Mouse (Mus musculus) spleen, postnatal 14 days (tissue): ENCODE data around the gene Opcml.

Experiments
- DNase-seq, 2 experiments: peaks; one replicate each; pipeline ENCODE4 v3.0.0; 2021 to 2022; ENCODE audit warnings: low spot score in 2 of 2

The Opcml gene

GRCm38 (mm10) chr9:27998767-27999166 is 208.2 kb downstream of the Opcml start:
- DNase-seq = no peak

GRCm38 (mm10) chr9:28003131-28003530 is 212.6 kb downstream of the Opcml start:
- no peak for DNase-seq

- DNase-seq = no peak
These were observed 220.9 kb downstream of the Opcml start for GRCm38 (mm10) chr9:28011483-28011882.

DNA sequence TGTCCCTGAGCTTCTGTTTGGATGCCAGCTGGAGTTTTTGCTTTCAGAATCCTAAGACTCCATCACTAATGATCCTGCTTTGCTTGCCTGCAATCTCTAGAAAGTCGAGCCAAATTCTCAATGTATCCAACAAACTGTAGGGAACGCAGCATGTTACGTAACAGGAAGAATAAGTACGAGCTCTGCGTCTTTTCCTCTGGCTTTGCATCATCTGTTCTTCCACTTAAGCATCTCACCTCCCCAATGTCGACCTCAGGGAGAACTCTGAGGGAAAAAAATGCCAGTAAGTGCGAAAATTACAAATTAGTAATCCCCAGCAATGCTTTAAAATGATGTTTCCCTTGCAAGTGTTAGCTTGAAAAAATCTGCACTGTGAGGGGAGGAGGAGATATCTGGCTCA is 222.1 kb downstream of the Opcml start:
- no peak for DNase-seq

- no peak for DNase-seq
These were observed 222.6 kb downstream of the Opcml start for GRCm38 (mm10) chr9:28013192-28013591.

DNA sequence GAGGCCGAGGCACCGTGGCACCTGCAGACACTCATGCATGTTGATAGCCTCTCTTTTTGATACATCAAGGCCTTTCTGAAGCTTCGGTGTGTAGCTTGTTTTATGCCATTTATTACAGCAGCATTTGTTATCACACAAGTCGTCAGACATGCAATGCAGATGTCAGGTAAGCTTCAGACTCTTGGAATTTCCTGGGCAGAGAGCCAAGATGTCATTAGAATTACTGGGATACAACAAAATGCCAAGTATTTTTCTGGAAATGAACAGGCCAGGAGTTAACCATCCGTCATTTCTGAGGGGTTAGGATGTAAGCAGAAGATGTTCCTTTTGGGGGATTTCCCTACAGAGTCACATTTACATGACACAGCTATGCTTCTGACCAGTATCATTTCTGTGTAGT is 237.6 kb downstream of the Opcml start:
- DNase-seq = no peak

- no peak for DNase-seq
These were observed 238.3 kb downstream of the Opcml start for GRCm38 (mm10) chr9:28028788-28029393.

DNA sequence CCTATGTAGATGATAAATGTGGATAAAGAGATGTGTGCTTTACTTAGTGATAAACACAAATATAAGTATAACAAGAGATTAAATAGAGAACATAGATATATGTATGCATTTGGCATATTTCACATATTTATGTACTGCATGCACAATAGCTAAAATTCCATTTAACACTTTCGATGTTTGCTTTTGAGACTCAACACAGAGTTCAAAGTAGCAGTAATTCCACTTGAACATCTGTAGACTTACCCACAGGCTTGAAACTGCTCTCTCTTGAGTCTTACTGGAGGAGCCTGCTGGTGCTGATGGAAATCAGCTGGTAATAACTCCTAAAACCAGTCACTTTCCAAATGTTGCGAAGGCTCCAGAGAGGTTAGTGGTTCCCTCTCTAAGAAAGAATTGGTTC is 258.6 kb downstream of the Opcml start:
- no peak for DNase-seq

DNA sequence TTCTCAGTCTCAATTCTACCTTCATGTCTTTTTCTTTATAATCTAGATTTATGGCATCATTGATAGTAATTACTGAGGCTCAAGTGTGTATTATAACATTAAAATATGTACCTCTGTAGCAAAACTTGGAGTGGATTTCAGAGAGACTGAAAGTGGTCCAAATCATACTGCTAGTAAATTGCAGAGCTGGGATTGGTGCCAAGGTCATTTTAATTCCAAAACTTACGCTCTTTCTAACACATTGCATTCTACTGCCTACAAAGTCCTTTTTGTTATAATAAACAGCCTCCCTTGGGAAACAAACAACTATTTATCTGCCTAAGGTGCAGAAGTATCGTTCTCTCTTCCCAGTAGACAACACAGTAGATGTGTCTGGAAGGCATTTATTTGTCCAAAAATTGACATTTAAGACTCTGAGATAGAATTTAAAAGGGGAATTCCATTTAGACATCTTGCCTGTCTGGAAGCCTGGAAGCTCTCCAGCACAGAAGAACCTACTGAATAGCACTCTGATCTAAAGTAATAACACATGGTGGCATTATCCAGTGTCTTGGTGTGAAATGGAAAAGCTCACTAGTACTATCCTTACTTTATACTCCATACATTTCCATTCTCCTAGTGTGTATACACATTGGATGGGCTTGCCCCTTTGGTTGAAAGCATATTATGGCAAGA is 266.7 kb downstream of the Opcml start:
- no peak for DNase-seq

DNA sequence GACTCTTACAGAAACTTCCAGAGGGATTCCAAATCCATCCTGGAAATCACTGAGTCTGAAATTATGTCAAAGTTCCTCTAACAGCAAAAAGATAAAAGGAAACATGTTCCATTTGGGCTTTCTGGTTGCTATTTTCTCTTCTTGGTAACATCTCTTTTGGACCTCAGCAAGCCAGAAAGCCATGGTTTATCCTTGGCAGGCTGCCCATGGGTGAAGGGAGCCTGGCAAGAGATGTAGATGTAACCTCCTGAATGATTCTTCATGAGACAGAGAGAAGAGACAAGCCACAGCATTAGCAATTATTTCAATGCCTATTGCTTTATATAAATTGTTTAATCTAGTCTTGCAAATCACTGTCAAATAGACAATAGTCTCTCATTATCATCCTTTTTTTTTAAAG is 274.6 kb downstream of the Opcml start:
- no peak for DNase-seq

DNA sequence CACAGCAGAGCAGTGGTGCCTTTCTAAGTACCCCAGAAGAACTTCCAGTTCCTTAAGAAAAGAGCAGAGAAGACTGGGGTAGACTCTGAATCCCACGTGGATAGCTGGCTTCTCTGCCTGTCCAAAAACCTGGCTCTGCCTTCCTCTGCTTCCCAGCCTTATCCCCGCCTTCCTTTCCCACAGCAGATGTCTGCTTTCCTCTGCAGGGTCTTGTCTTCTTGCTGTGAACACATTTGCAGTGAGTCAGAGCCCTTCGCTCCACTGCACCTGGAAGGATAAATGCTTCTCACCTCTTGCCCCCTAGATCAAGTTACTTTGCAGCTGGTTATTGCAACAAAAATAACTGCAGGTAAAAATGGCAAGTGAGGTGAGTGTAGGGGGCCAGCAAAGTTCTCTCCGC is 290.1 kb downstream of the Opcml start:
- DNase-seq = no peak

- no peak for DNase-seq
These were observed 293.2 kb downstream of the Opcml start for GRCm38 (mm10) chr9:28083754-28084153.

DNA sequence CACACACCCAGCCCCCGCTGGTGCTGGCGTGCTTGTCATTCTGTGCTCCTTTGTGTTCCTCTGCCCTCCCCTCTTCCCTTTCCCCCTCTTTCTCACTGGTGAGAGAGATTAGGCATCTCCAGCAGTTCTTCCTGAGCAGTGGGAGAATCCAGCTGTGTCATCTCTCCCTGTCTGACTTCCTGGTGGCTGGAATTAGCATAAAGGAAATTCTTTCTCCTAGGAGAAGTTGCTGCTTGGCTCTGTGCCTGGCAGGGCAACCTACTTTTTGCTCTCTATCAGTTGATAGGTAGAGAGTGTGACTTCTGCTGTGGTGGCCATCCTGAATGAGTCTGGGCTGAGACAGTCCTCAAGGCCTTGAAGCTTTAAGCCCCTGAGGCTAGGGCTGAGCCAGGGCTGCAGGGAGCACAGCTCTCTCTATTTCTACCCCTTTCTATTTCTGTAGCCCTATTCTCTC is 293.7 kb downstream of the Opcml start:
- DNase-seq = no peak

- DNase-seq = no peak
These were observed 300.8 kb downstream of the Opcml start for GRCm38 (mm10) chr9:28091395-28091794.

GRCm38 (mm10) chr9:28094722-28095121 is 304.1 kb downstream of the Opcml start:
- DNase-seq = no peak

DNA sequence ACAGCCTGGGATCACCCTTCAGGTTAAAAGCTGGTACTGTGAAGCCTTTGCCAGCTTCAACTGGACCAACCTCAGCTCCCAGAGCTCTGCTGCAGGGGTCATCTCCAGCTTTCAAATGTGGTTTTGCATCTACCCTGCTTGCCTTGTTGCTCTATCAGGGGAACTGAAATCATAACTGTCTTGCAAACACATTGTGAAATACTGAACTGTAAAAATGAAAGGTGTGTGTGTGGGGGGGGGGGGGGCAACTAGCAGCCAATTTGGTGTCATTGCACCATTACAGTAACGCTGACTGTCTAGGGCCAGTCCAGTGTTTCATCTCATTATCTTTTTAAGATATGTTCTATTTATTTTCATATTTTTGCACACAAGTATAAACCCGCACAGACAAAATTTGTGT is 305.6 kb downstream of the Opcml start:
- DNase-seq = no peak

- DNase-seq = no peak
These were observed 311.4 kb downstream of the Opcml start for GRCm38 (mm10) chr9:28101981-28102380.

DNA sequence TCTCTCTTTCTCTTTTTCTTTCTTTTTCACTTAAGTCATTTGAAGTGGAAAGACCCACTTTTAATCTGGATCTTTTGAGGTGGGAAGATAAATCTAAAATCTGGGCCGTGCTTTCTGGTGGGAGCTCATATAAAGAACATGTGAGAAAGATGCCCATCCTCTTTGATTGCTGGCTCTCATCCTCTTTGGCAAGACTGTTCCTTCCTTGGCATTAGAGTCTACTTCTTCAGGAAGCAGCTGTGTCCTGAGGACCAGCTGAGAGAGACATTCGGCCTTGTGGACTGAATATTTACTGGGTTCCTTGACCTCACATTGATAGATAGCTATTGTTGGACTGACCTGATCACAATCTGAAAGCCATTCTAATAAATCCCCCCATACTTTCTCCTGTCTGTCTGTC is 331.3 kb downstream of the Opcml start:
- DNase-seq = no peak

GRCm38 (mm10) chr9:28128735-28129134 is 338.2 kb downstream of the Opcml start:
- DNase-seq = no peak

GRCm38 (mm10) chr9:28131521-28131920 is 340.9 kb downstream of the Opcml start:
- DNase-seq = no peak

- DNase-seq = no peak
These were observed 346.0 kb downstream of the Opcml start for GRCm38 (mm10) chr9:28136614-28137013.

DNA sequence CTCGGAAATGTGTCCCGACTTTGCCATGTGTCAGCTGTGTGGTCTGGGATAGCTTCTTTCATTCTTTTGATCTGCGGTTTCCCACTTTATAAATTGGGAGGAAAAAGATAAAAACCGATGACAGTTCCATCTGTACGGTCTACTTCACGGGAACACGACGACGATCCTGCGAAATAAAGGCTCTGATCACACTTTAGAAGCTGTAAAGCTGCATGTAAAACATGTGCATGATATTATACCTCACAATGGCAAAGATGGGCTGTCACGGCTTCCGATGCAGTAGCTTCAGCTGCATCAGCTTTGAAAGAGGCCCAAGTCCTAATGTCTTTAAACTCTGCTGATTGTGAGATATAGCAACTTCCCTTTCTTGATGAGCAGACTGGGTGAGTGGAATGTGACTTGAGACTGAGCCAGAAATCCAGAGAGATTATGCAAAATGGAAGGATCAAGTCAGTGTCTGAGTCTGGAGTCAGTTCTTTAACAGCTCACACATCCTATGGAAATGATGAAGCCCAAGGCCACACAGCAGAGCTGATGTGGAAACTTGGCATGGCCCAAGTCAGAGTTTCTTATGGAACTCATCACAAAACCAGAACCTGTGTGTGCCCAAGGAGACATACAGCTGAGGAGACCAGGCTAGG is 349.5 kb downstream of the Opcml start:
- DNase-seq = no peak

GRCm38 (mm10) chr9:28149507-28149906 is 358.9 kb downstream of the Opcml start:
- DNase-seq = no peak
